Mouse (Mus musculus) kidney, adult 8-10 months (tissue): ENCODE results near the gene Clstn2.

Source experiments
- DNase-seq, 2 experiments: peaks; one replicate each; pipeline ENCODE4 v3.0.0; 2022

The Clstn2 gene

DNA sequence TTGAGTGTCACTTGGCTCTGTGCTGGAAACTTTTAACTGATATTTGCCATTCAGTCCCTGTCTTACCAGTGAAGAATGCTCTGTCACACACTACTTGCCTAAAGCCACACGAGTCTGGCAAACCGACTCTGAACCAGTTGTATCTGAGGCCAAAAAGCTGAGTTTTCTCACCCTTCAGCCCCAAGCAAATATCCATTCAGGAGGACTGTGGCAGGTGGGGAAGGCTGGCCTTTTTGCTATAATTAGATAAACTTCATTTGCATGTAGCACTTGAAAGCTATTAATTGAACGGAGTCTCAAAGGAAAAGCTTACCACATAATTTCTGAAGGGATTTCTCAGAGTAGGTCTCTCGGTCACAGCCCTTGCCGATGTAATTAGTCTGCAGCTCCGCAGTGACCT, 491.6 kb downstream of the Clstn2 start:
- DNase-seq: no peak

GRCm38 (mm10) chr9:97538075-97538779, 494.8 kb downstream of the Clstn2 start:
- DNase-seq: no peak

GRCm38 (mm10) chr9:97534196-97534595, 498.8 kb downstream of the Clstn2 start:
- DNase-seq: no peak

DNA sequence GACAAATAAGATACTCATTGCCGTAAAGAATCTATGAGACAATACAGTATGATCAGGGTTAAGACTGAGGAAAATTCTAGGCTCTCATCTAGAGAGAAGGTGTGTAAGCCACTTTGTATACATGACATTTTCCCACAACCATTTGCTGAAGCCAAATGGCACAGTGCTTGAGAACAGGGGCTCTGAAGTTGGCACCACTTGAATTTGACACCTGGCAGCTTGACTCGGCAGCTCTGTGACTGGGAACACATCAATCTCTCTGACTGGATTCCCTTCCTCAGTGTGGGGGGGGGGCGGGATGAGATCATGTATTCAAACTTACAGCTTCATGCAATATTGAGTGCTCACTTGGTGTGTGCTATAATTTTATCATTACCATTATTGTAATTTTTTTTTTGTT, 499.7 kb downstream of the Clstn2 start:
- DNase-seq: no peak

- DNase-seq: no peak
Observed at GRCm38 (mm10) chr9:97532536-97532935, 500.4 kb downstream of the Clstn2 start.

GRCm38 (mm10) chr9:97527926-97528325, 505.1 kb downstream of the Clstn2 start:
- DNase-seq: no peak

- peak in 1 of 2 experiments; percentile 17 for DNase-seq
Observed at GRCm38 (mm10) chr9:97527276-97527675, 505.7 kb downstream of the Clstn2 start.

GRCm38 (mm10) chr9:97525563-97525962, 507.4 kb downstream of the Clstn2 start:
- no peak for DNase-seq

DNA sequence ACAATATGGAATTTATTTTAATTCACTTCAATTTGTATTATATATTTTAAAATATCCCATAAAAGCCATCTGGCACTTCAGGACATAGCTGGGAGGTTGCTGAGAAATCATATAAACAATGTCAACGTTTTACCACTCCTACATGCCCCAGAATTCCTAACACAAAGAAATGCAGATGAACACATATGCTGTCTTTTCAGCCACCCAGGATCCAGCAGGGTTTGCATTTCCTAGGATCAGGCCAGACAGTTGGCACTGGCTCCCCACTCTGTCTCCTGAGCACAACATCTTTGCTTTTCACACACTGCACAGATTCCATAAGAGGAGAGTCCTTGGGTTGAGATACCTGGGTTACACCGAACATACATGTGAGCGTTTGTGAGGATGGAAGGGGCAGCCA, 508.1 kb downstream of the Clstn2 start:
- no peak for DNase-seq

- no peak for DNase-seq
Observed at GRCm38 (mm10) chr9:97520771-97521170, 512.2 kb downstream of the Clstn2 start.

- no peak for DNase-seq
Observed at GRCm38 (mm10) chr9:97517006-97517405, 516.0 kb downstream of the Clstn2 start.

- no peak for DNase-seq
Observed at GRCm38 (mm10) chr9:97514639-97515038, 518.3 kb downstream of the Clstn2 start.

DNA sequence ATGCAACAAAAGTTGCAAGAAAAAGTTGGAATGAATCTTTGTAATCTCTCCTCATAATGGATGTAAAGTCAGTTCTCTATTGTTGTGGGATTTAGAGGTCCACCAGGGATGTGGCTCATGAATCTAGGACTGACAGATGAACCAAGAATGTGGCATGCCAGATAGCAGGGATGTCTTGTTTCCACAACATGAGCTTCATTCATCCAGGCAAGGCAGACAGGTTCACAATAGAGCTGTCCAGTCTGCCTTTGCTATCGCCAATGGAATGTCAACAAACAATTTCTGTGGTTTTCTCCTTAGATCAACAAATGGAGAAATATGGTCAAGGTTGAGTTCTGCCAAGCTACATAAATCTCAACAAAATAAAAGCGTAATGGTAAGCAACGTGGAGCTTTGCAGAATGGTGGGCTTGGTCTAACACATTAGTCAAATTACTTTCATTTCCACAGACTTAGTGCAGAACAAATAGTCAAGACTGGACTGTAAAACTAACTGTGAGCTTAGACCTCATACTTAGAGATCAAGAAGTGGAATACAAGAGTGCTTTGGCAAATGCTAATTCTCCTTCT, 520.6 kb downstream of the Clstn2 start:
- no peak for DNase-seq

- no peak for DNase-seq
Observed at GRCm38 (mm10) chr9:97501416-97501815, 531.6 kb downstream of the Clstn2 start.

DNA sequence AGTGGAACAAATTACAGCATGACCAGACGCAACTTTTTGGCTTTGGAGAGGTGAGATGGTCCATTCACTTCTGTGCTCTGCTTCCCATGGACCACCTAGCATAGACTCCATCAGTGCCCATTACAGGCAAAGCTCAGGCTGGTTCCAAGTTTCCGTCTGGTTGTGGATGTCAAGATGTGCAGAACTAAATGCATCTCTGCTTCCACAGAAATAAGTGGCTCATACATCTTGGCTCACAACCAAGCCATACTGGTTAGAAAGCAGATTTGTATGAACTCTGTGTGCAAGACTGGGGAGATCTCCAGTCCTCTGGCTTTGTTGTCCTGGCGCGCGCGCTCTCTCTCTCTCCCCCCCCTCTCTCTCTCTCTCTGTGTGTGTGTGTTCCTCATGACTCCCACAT, 537.9 kb downstream of the Clstn2 start:
- DNase-seq: no peak

GRCm38 (mm10) chr9:97491626-97492025, 541.4 kb downstream of the Clstn2 start:
- no peak for DNase-seq

DNA sequence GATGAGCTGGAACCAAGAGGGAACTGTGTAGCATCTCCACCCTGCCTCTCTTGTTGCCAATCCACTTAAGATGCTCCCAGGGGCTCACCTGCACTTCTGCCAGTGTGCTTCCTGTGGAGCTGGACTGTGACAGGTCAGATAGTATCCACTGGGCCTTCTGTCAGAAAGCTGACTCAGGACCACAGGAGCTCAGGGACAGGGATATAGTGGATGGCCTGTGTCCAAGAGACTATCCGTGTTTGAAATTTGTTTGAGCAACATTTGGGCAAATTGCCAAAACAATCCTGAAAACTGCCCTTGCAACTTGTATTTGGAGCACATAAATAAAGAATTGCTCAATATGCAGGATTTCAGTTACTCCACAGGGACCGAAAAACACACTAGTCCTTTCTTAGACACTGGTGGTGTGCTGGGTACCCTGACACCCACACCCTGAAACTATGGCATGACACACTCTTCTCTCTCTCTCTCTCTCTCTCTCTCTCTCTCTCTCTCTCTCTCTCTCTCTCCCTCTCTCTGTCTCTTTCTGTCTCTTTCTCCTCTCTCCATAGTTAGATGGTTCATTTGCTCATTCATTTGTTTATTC, 542.3 kb downstream of the Clstn2 start:
- DNase-seq: no peak

DNA sequence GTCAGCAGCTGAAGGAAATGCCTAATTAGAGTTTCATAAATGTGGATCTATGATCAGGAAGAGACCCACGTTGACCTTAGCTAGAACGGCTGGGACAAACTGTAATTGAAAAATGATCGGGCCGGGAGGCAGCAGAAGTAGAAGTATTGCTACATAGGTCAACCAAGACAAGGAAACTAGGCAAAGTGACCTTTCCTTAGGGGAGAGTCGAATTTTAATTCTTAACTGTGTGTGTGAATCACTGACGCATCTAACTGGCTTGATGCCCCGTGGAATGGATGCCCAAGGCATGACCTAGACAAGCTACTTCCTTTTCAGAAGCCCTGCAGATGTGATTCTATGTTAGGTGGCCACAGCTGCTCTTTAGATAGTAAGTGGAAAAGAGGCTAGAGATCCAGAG, 546.2 kb downstream of the Clstn2 start:
- DNase-seq: no peak

DNA sequence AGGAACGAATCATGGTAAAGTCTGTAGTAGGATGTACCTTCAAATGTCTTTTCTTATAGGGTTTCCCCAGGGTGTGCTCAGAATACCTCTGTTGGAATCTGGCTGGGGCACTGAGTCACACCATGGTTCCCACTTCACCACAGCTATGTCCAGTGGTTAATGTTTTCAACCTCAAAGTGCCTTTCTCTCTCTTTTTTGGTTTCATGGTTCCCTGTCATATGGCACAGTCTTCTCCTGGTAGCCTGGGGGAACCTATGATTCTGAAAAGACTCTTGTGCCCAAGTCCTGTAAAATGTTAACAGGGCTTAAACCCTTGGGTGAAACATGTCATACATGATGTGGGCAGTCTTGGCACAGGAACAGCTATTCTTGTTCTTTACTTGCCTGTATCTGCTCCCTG, 551.8 kb downstream of the Clstn2 start:
- no peak for DNase-seq

DNA sequence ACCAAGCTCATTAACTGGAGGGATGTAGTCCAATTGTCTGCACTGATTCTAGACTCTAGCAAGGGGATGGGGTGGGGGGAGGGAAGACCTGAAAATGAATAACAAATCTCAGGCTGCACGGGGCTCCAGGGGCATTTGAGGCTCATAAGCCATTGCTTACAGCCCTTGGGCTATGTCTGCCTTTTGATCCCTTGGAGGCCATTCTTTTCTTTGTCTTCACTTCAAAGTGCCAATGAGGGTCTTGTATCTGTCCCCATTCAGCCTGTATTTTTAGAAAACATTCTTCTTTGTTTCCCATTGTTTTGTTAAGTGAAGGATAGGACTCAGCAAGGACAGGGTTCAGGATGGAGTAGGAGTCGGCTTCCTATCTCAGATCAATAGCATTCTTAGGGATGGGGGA, 556.0 kb downstream of the Clstn2 start:
- no peak for DNase-seq

GRCm38 (mm10) chr9:97476456-97476855, 556.5 kb downstream of the Clstn2 start:
- no peak for DNase-seq

- DNase-seq: no peak
Observed at GRCm38 (mm10) chr9:97474896-97475295, 558.1 kb downstream of the Clstn2 start.

DNA sequence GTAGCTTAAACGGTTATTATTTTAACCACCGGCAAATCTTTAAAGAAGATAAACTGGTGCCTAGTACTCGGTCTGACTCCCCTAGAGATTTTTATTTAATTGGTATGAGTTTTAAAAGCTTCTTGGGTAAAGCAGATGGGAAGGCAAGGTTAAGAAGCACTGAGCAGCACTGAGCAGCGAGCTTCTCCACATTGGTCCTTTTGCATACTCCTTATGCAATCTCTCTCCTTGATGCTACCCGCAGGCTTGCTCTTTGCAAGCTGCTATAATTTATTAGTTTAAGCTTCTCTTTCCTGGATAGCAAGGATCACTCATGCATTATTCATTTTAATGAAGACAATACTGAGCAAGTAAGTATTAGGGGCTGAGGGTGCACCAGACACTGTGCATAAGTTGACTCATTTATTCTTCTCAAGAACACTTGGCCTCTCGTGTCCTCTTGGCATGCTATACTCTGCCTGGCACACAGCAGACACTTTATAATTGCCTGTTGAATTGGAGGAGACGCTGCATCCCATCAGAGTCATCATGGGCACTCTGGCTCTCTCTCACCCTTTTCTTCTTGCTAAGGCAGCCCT, 561.9 kb downstream of the Clstn2 start:
- no peak for DNase-seq

GRCm38 (mm10) chr9:97460452-97460851, 572.5 kb downstream of the Clstn2 start:
- DNase-seq: no peak
